Mouse (Mus musculus): ENCODE results near the gene Irak4.
A peak's percentile ranks its signal among the peaks of the same experiment; 100 is the strongest.

Gene Irak4

DNA sequence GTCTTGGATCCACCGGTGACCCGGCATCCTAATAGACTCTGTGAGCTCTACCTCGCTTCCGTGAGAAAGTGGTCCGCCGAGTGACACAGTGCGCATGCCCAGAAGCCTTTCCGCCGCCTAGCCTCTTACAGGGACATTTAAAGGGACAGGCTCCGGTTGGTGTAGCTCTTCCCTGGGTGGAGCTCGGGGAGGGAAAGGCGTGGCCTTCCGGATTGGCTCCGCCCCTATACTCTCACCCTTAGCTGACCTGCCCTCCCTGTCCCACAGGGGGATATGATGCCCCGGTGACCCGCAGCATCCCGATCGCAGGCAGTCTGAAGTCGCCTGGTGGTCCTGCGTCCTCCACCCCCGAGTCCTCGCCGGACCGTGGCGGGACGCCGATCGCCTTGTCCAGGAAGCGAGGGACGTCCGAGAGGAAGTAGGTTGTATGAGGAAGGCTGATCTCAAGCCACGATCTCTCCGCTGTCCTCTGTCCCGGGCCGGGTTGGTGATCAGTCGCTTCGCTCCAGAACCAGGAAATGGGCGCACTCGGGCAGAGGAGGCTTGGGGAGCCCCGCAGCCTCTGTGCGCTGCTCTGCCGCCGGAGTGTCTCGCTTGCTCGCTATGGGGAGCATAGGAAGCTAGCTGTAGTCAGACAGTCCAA, at the start of gene Irak4, which contains the start of gene Pus7l:
TSS of gene Irak4 (plus strand) at position 235 of the 643 bp plus-strand sequence.
TSS of gene Pus7l (minus strand) at position 139 of the 643 bp plus-strand sequence.
- DNase-seq: peak; percentile 90 to 92

DNA sequence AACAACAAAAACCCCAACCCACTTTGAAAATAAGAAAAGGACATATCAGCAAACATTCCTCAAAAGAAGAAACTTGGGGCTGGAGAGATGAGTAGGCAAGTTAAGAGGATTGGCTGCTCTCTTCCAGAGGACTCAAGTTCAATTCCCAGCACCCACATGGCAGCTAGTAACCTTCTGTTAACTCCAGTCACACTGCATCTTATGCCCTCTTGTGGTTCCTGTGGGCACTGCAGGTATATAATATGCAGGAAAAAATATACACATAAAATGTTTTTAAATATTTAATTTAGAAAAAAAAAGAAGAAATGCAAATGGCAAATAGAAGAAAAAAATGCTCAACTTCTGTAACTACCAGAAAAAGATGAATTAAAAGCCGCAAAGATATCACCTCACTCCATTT, 49.0 kb upstream of the Irak4 start:
- DNase-seq: no peak

DNA sequence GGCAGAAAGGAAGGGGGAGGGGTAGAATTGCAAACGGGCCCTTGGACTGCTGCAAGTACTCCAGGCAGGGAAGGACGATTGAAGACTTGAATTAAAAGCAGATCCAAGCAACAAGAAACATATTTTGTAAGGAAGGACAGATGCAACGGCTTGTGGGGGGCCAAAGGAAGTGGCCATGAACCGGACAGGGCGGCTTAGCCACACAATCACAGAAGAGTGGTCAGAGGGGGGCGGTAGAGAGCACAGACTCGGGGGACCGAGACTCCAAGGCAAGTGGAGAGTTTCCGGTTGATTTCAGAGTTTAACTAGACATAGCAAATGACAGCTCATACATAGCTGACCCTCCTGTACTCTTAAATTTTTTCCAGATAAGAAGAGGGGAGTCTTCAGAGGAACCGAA, 47.5 kb upstream of the Irak4 start:
- peak in 1 of 2 experiments; percentile 21 for DNase-seq

DNA sequence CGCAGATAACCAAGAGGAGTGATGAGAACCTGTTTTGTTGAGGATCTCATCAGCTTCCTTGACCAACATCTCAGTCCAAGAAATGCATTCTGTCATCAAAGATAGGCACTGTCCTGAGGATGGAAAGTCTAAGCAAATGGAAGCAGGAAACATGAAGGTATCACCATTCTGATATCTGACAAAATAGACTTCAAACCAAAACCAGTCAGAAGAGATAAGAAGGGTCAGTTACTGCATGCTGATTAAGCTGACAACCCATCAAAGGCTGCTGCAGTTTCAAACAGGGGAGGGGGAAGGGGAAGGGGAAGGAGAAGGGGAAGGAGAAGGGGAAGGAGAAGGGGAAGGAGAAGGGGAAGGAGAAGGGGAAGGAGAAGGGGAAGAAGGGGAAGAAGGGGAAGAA, 44.2 kb upstream of the Irak4 start:
- no peak for DNase-seq

DNA sequence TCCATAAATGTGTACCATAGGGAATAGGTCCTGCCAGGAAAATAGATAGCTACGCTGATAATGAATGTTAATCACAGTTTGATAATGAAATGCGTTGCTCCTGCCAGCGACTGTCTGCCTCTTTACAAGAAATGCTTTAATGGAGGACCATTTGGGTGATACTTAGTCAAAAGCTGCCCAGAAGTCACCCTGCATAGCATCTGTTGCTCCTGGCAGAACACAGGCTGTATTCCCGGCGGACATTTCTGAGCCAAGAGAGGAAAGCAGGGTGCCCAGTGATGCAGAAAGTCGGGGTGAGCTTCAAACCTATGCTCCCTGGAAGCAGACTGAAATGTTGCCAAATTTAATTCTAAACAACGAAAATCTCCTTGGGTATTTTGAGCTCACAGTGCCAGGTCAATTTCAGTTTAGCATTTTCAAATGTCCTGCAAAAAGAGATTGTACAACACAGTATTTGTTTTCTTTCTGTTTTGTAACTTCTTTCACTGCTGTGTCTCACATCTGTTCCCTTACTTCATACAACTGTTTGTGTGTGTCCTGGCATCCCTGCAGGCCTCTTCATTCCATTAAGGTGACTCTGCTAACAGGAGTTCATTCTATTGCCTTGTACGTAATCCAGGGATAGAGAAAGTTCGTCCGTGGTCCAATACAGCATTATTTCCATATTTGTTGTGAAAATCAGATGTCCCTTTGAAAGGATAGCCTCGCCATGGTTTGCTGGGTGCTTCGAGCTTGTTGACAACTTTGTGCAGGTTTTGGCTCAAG, 39.8 kb upstream of the Irak4 start:
- peak in 1 of 2 experiments; percentile 16 for DNase-seq

DNA sequence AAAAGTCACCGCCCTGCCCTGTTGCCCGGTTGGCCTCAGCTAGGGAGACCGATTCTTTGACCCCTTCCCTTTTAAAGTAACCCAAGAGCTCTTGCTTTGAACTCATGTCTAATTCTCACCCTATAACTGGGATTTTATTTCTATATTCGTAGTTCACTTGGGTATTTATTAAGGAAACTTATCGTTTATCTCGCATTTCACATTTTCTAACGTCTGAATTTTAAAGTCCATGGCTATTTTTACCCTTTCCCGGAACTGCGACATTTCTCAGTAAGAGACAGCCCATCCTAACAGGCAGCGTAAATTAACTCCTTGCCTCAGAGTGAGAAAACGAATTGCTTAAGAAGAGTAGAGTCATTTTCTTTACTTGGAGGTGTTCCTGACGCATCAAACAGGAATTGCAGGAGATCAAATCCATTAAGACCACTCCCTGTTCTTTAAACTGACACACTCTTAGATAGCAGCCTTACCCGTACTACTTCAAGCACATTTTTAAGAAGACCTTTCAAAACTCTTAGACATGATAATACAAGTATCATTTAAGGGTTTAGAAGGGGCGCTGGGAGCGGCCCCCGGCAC, 25.4 kb upstream of the Irak4 start:
- no peak for DNase-seq

DNA sequence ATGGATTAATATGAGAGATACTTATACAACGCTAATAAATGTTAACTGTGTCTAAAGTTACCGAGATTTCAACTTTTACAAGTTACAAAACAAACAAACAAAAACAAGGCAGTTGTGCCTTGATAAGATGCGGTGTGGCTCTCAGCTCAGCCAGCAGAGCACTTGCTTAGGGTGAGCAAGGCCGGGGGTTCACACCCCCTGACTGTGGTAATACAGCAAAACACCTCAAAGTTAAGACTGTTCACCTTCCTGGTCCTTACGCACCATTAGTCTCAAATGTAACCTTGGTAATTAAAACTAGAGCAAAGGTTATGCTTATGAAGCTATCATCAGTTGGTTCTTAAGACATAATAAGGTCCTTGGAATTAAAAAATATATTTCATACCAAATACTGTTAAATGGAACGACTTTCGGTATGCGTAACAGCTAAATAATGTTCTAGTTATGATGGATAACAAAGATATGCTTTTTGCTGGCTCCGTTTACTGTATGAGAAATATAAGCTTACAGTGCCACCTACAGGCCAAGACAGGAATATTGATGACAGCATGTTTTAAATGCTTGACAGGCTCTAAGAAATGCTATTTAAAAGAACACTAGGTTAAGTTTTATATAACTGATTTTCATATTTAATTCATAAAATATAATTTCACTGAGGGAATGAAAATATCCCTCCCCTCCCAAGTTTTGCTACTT, 23.1 kb upstream of the Irak4 start:
- DNase-seq: peak in 1 of 2 experiments; percentile 57

DNA sequence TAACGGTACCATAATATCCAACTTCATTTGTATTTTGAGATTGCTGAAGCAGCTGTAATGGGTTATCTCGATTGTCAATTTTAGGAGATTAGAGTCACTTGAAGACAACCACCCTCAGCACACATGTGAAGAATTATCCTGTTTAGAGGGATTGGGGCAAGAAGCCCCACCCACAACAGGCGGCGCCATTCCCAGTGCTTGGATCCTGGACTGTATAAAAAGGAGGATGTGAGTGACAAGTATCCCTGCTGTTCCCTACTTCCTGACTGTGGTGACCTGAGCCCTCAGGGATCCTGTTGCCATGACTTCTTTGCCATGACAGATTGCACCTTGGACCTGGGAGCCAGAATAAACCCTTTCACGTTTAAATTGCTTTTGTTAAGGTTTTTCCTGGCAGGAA, 22.5 kb upstream of the Irak4 start:
- DNase-seq: no peak

DNA sequence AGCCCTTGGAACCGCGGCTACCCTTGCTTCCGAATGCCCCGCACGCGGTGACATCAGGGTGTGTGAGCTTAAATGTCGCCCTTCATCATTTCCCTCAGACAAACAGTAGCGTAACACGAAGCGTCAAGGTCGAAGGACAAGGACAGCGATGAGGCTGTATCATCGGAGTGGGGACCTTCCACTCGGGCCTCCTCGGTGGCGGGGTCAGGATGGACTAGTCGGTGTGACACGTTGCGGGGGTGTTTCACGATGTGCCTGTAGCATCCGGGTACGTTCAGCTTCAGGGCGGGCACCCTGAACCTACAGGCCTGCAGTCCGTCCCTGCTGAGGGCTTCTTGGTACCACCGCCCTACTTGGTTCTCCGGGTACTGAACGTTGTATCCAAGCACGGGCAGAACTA, 20.2 kb upstream of the Irak4 start:
- DNase-seq: no peak

DNA sequence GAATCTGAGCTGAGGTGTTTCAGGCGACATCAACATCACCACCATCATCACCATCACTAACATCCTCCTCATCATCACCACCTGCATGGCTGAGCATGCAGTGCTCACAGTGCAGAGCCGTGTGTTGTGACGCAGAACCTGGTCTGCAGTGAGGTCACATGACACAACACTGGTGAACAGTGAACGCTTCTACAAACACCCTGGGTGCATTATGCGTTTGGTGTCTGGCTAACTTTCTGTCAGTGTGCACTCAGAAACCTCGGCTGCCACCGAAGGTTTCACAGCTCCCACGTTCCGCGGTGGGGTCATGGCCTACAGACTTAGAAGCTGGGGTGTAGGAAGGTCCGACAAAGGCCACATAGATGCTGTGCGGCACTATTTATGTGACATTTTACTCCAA, 18.5 kb upstream of the Irak4 start:
- no peak for DNase-seq

DNA sequence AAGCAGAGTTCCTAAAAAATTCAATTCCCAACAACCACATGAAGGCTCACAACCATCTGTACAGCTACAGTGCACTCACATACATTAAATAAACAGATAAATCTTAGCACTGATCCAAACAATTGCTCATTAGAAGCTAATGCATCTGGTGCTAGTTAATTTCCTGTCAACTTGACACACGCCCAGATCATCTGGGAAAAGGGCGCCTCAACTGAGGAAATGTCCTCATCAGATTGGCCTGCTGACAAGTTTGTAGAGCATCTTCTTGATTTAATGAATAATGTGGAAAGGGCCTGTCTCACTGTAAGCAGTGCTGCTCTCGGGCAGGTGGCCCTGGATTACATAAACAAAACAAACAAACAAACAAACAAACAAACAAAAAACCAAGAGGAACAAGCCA, 12.9 kb upstream of the Irak4 start:
- no peak for DNase-seq

DNA sequence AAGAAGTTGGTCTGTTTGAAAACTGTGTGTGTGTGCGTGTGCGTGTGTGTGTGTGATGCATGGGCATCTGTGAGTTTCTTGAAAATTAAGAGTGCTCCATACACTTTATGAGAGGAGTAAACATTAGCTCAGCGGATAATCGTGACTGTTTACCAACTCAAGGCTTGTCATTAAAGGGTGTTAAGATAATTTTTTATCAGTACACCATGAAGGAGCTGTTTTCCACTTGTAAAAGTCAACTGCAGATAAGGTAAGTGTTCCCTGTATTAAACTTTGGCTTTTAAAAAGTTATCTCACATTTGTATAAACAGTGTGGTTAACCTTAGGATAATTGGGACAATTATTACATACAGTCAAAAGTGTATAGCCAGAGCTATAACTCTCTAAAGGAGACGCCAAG, 11.1 kb upstream of the Irak4 start:
- DNase-seq: no peak

DNA sequence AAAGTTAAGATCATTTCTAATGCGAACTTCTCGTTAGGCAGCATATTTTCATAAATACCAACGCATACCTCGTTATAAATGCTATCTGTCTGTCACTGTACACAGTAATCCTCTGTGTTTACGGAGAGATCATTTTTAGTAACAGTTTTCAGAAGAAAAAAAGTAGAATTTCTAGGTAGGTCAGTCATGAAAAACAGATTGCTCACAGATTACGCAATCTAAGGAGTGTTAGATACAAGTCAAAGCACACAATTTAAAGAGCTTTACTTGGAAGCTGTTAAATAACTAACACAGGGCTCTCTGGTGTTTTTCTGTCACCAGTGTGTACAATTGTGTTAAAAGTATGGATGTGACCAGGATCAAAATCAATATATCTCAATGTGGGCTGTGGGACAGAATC, 10.5 kb upstream of the Irak4 start:
- no peak for DNase-seq

DNA sequence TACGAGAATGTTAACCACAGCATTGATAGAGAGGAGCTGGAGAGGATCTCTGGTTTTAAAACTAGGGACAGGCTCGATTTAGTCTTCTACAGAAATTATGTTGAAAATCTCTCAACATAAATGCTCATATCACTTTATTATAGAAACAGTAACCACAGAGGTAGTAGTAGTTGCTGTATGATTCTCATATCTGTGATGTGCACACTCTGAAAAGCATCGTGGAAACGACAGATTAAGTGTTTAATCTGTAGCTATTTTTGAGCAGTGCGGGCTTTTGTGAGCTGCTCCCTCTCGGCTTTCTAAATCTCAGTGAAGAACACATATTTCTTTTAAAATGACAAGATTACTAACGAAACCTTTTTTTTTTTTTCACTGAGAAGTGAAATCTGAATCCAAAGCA, 7.9 kb upstream of the Irak4 start:
- DNase-seq: no peak

DNA sequence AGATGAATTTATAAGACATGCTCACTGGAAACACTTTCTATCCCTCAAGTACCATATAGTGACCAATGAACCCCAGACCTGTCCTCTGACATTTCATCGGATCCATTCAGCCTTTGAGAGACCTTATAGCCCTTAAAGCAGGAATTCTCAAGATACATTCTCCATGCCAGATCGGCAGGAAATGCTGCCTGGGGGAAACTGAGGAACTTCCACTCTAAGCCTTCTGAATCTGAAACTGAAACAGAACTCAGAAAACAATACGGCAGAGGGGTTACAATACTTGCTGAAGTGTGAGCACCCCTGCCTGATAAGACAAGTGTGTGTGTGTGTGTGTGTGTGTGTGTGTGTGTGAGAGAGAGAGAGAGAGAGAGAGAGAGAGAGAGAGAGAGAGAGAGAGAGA, 4.1 kb upstream of the Irak4 start:
- DNase-seq: no peak

DNA sequence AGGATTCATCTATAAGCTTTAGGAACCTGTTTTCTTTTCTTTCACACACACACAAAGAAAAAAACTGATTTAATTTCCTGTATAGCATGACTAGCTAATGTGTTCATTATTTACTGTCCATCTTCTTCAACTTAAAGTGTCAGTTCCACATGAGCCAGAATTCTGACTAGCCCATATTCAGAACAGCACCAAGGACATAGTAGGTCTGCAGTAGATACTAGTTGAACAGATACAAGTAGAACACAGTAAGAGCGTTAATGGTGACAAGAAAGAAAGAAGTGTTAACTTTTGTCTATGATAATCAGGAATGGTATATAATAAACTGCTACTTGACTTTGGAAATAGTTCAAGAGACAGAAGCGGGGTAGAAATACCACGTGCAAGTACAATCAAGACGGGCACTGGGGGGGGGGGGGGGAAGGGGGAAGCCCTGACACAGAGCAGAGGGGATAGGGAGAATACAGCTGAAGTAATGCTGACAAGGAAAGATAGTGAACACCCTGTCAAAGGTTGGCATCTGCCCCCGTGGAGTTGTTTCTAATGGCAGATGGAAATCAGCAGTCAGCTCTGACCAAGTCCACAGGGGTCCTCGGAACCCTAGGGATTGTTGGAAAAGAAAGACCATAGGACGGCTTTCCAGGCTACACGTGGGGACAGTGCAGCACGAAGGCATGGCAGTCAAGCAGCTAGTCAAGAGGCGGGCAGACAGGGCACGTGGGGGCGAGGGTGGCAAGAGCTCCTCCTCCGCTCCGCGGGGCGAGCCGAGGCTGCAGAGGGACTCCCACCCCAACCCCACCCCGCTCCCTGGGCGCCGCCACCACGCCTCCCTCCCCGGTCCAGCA, 655 bp upstream of the Irak4 start:
- no peak for DNase-seq

DNA sequence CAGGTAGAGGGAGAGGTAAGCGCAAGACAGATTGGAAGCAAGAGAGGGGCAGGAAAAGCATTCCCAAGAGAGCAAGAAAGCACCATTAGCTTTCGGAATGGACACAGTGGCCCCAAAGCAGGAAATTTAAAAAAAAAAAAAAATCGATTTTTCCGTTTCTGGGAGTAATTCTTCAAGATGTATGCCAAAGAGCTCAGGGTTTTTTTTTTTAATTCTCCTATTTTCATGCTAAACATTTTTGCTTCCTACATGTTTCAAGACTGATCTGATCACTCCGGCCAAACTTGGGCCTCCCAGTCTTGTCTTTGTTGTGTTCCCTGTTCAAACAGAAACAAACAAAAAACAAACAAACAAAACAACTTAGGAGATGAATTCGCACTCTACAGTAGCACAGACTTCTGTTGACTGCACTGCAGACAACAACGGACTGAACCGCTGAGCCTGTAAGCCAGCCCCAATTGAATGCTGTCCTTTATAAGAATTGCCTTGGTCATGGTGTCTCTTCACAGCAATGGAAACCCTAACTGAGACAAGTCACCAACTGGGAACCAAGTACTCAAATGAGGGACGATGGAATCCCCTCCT, 701 bp downstream of the Irak4 start:
- DNase-seq: no peak

DNA sequence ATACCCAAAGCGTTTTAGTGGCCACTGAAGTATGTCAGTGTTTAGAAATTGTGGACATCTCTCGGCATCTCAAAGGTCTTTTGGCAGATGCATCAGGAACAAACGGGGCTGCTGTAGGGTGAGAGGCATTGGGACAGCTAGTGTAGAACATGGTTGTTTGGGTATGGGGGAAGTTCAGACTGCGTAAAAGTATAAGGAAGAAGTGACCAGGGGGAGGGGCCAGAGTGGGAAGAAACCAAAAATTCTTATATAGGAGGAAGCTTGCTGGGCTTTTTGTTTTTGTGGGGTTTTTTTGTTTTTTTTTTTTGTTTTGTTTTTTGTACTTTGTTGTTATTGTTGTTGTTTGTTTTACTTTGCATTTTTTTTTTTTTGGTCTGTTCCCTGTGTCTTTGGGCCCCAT, 1.4 kb downstream of the Irak4 start:
- DNase-seq: no peak

DNA sequence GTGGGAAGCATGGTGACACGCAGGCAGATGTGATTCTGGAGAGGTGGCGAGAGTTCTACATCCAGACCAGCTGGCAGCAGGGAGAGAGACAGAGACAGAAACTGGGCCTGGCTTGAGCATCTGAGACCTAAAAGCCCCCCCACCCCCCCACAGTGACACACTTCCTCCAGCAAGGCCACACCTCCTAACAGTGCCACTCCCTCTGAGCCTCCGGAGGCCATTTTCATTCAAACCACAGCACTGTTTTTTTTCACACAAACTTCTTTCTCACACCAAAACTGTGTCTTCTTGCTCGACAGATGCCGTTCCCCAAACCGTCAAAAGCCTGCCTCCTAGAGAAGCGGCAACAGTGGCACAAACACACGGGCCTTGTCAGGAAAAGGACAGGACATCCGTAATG, 10.1 kb downstream of the Irak4 start:
- DNase-seq: no peak

DNA sequence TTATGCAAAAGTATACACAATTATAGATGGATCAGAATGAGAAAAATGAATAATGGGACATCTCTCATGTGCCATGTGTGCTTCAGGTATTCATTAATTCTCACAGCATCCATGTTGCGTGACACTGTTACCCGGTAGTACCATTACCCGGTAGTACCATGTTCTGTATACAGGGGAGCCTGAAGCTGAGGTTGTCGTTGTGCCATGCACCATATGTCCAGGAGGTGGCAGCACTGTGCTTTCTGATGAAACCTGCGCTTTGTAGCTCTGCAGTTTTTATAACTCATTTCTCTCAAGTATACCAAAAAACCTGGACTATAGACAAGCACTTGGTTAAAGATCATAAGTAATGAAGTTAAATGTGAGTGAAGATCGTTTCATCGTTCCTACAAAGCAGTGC, 14.0 kb downstream of the Irak4 start:
- peak; percentile 86 to 93 for DNase-seq

DNA sequence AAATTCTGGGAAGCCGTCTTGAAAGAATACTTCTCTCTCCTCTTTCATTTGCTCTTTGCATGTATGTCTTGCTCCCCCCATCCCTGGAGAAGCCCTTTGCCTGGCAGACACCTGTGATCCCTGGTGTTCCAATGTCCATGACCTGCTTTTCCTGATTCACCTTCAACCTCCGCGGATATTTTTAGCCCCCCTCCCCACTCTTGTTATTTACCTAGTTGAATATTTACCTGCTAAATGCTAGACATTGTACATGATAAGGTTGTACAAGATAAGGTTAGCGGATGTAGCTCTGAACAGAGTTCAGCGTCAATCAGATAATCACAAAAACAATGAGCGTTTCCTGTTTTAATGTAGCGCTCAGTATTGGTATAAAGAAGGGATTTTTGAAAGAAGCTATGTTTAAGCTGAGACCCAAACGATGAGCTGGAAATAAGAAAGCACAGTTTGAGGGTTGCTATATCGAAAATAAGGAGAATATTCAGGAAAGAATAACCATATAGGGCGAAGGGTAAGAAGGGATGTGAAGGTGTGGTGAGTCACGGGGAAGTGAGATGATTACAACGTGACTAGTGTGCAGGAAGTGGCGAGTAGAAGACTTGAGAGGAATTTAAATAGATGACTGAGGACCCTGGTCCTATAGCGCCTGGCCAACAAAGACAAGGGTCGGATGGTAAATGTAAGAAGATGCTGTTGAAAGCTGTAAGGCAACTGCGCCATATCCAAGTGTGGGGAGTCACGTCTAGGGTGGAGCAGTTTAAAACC, 15.6 kb downstream of the Irak4 start:
- DNase-seq: no peak
